Mouse (Mus musculus): ENCODE measurements around the gene Nfrkb. TPM values are rescaled to one million over a fixed set of nuclear protein-coding genes. Genes with fewer than 3 reads are reported as not detected.

The Nfrkb gene
- polyA plus RNA-seq, 1 experiment from 2014 or later: 22.2 TPM

- ATAC-seq (ENCODE audit: insufficient number of reproducible peaks, low FRiP score, low TSS enrichment, low read depth) (no peak), DNase-seq (ENCODE audit: low spot score) (no peak)
- Histone ChIP-seq H3K4me3 (ENCODE audit: low read depth, low read length) (no peak overlapping the region), H3K27me3 (ENCODE audit: control insufficient read depth, insufficient read depth, low read length) (no peaks in the 10 kb centered on the region), H3K27ac (replicated peaks; ENCODE audit: low read depth, low read length) (no peak overlapping the region), H3K36me3 (ENCODE audit: control insufficient read depth, insufficient read depth, low read length) (no peaks in the 10 kb centered on the region), H3K4me1 (ENCODE audit: control insufficient read depth, insufficient read depth, low read length) (no peaks in the 10 kb centered on the region), H3K9me3 (ENCODE audit: control insufficient read depth, low read length) (no peaks in the 10 kb centered on the region), H3K9ac (ENCODE audit: low read length) (no peak overlapping the region), H3K4me2 (ENCODE audit: low read depth, severe bottlenecking) (no peak overlapping the region)
- WGBS: 80% methylated on average over 7 of the region's 7 CpGs
These were observed 46.5 kb downstream of the Nfrkb start for GRCm38 (mm10) chr9:31432336-31432975.

- H3K9me3 ChIP-seq (ENCODE audit: control insufficient read depth, low read length): no peaks in the 10 kb centered on the region
- H3K36me3 ChIP-seq (ENCODE audit: control insufficient read depth, insufficient read depth, low read length): no peaks in the 10 kb centered on the region
- DNase-seq (ENCODE audit: low spot score): no peak
- ATAC-seq (ENCODE audit: insufficient number of reproducible peaks, low FRiP score, low TSS enrichment, low read depth): no peak
- no peak overlapping the region for H3K4me3 ChIP-seq (ENCODE audit: low read depth, low read length)
- H3K27ac ChIP-seq (replicated peaks; ENCODE audit: low read depth, low read length): no peak overlapping the region
- H3K9ac ChIP-seq (ENCODE audit: low read length): no peak overlapping the region
- H3K4me1 ChIP-seq (ENCODE audit: control insufficient read depth, insufficient read depth, low read length): no peaks in the 10 kb centered on the region
- 85% methylated on average over 3 of the region's 3 CpGs for WGBS
- no peak overlapping the region for H3K4me2 ChIP-seq (ENCODE audit: low read depth, severe bottlenecking)
- H3K27me3 ChIP-seq (ENCODE audit: control insufficient read depth, insufficient read depth, low read length): no peaks in the 10 kb centered on the region
These were observed 47.4 kb downstream of the Nfrkb start for GRCm38 (mm10) chr9:31433431-31433830.

- Histone ChIP-seq H3K4me2 (ENCODE audit: low read depth, severe bottlenecking) (no peak overlapping the region), H3K9me3 (ENCODE audit: control insufficient read depth, low read length) (no peaks in the 10 kb centered on the region), H3K9ac (ENCODE audit: low read length) (no peak overlapping the region), H3K27ac (replicated peaks; ENCODE audit: low read depth, low read length) (no peak overlapping the region), H3K36me3 (ENCODE audit: control insufficient read depth, insufficient read depth, low read length) (no peaks in the 10 kb centered on the region), H3K4me1 (ENCODE audit: control insufficient read depth, insufficient read depth, low read length) (no peaks in the 10 kb centered on the region), H3K27me3 (ENCODE audit: control insufficient read depth, insufficient read depth, low read length) (no peaks in the 10 kb centered on the region), H3K4me3 (ENCODE audit: low read depth, low read length) (no peak overlapping the region)
- DNase-seq (ENCODE audit: low spot score) (no peak), ATAC-seq (ENCODE audit: insufficient number of reproducible peaks, low FRiP score, low TSS enrichment, low read depth) (no peak)
- WGBS: 92% methylated on average over 8 of the region's 8 CpGs
These were observed 49.4 kb downstream of the Nfrkb start for GRCm38 (mm10) chr9:31435415-31435814.

GRCm38 (mm10) chr9:31437861-31438260, 51.9 kb downstream of the Nfrkb start:
- Histone ChIP-seq H3K4me2 (ENCODE audit: low read depth, severe bottlenecking) (no peak overlapping the region), H3K9me3 (ENCODE audit: control insufficient read depth, low read length) (no peaks in the 10 kb centered on the region), H3K4me3 (ENCODE audit: low read depth, low read length) (no peak overlapping the region), H3K27ac (replicated peaks; ENCODE audit: low read depth, low read length) (no peak overlapping the region), H3K27me3 (ENCODE audit: control insufficient read depth, insufficient read depth, low read length) (no peaks in the 10 kb centered on the region), H3K4me1 (ENCODE audit: control insufficient read depth, insufficient read depth, low read length) (no peaks in the 10 kb centered on the region), H3K36me3 (ENCODE audit: control insufficient read depth, insufficient read depth, low read length) (no peaks in the 10 kb centered on the region), H3K9ac (ENCODE audit: low read length) (no peak overlapping the region)
- ATAC-seq (ENCODE audit: insufficient number of reproducible peaks, low FRiP score, low TSS enrichment, low read depth) (no peak), DNase-seq (ENCODE audit: low spot score) (no peak)
- 82% methylated on average over 6 of the region's 7 CpGs for WGBS

GRCm38 (mm10) chr9:31438834-31439233, 52.8 kb downstream of the Nfrkb start:
- Histone ChIP-seq H3K4me2 (ENCODE audit: low read depth, severe bottlenecking) (no peak overlapping the region), H3K9me3 (ENCODE audit: control insufficient read depth, low read length) (no peaks in the 10 kb centered on the region), H3K27ac (replicated peaks; ENCODE audit: low read depth, low read length) (no peak overlapping the region), H3K9ac (ENCODE audit: low read length) (no peak overlapping the region), H3K4me3 (ENCODE audit: low read depth, low read length) (no peak overlapping the region), H3K4me1 (ENCODE audit: control insufficient read depth, insufficient read depth, low read length) (no peaks in the 10 kb centered on the region), H3K27me3 (ENCODE audit: control insufficient read depth, insufficient read depth, low read length) (no peaks in the 10 kb centered on the region), H3K36me3 (ENCODE audit: control insufficient read depth, insufficient read depth, low read length) (no peaks in the 10 kb centered on the region)
- no peak for ATAC-seq (ENCODE audit: insufficient number of reproducible peaks, low FRiP score, low TSS enrichment, low read depth)
- DNase-seq (ENCODE audit: low spot score): no peak
- WGBS: 69% methylated on average over 5 of the region's 5 CpGs

- no peak for DNase-seq (ENCODE audit: low spot score)
- 86% methylated on average over 6 of the region's 6 CpGs for WGBS
- Histone ChIP-seq H3K9ac (ENCODE audit: low read length) (no peak overlapping the region), H3K4me3 (ENCODE audit: low read depth, low read length) (no peak overlapping the region), H3K4me2 (ENCODE audit: low read depth, severe bottlenecking) (no peak overlapping the region), H3K27me3 (ENCODE audit: control insufficient read depth, insufficient read depth, low read length) (no peaks in the 10 kb centered on the region), H3K27ac (replicated peaks; ENCODE audit: low read depth, low read length) (no peak overlapping the region), H3K9me3 (ENCODE audit: control insufficient read depth, low read length) (no peaks in the 10 kb centered on the region), H3K36me3 (ENCODE audit: control insufficient read depth, insufficient read depth, low read length) (no peaks in the 10 kb centered on the region), H3K4me1 (ENCODE audit: control insufficient read depth, insufficient read depth, low read length) (no peaks in the 10 kb centered on the region)
- ATAC-seq (ENCODE audit: insufficient number of reproducible peaks, low FRiP score, low TSS enrichment, low read depth): no peak
These were observed 53.3 kb downstream of the Nfrkb start for GRCm38 (mm10) chr9:31439341-31439740.

GRCm38 (mm10) chr9:31440366-31440765, 54.4 kb downstream of the Nfrkb start:
- Histone ChIP-seq H3K27ac (replicated peaks; ENCODE audit: low read depth, low read length) (no peak overlapping the region), H3K4me2 (ENCODE audit: low read depth, severe bottlenecking) (no peak overlapping the region), H3K9me3 (ENCODE audit: control insufficient read depth, low read length) (no peaks in the 10 kb centered on the region), H3K4me1 (ENCODE audit: control insufficient read depth, insufficient read depth, low read length) (no peaks in the 10 kb centered on the region), H3K27me3 (ENCODE audit: control insufficient read depth, insufficient read depth, low read length) (no peaks in the 10 kb centered on the region), H3K4me3 (ENCODE audit: low read depth, low read length) (no peak overlapping the region), H3K9ac (ENCODE audit: low read length) (no peak overlapping the region), H3K36me3 (ENCODE audit: control insufficient read depth, insufficient read depth, low read length) (no peaks in the 10 kb centered on the region)
- no peak for DNase-seq (ENCODE audit: low spot score)
- WGBS: 84% methylated on average over 5 of the region's 5 CpGs
- no peak for ATAC-seq (ENCODE audit: insufficient number of reproducible peaks, low FRiP score, low TSS enrichment, low read depth)

- no peak overlapping the region for H3K9ac ChIP-seq (ENCODE audit: low read length)
- WGBS: 73% methylated on average over 3 of the region's 3 CpGs
These were observed 55.5 kb downstream of the Nfrkb start for GRCm38 (mm10) chr9:31441487-31441886.

GRCm38 (mm10) chr9:31444236-31444635, 58.2 kb downstream of the Nfrkb start:
- Histone ChIP-seq H3K27ac (replicated peaks; ENCODE audit: low read depth, low read length) (no peak overlapping the region), H3K4me1 (ENCODE audit: control insufficient read depth, insufficient read depth, low read length) (no peaks in the 10 kb centered on the region), H3K36me3 (ENCODE audit: control insufficient read depth, insufficient read depth, low read length) (no peaks in the 10 kb centered on the region), H3K9me3 (ENCODE audit: control insufficient read depth, low read length) (no peaks in the 10 kb centered on the region), H3K27me3 (ENCODE audit: control insufficient read depth, insufficient read depth, low read length) (no peaks in the 10 kb centered on the region), H3K9ac (ENCODE audit: low read length) (no peak overlapping the region), H3K4me3 (ENCODE audit: low read depth, low read length) (no peak overlapping the region), H3K4me2 (ENCODE audit: low read depth, severe bottlenecking) (no peak overlapping the region)
- DNase-seq (ENCODE audit: low spot score) (no peak), ATAC-seq (ENCODE audit: insufficient number of reproducible peaks, low FRiP score, low TSS enrichment, low read depth) (no peak)
- 78% methylated on average over 8 of the region's 8 CpGs for WGBS

More at GRCm38 (mm10) chr9:31441487-31441886, 55.5 kb downstream of the Nfrkb start:
- H3K36me3 ChIP-seq (ENCODE audit: control insufficient read depth, insufficient read depth, low read length): no peaks in the 10 kb centered on the region
- H3K4me2 ChIP-seq (ENCODE audit: low read depth, severe bottlenecking): no peak overlapping the region
- no peaks in the 10 kb centered on the region for H3K9me3 ChIP-seq (ENCODE audit: control insufficient read depth, low read length)
- H3K4me3 ChIP-seq (ENCODE audit: low read depth, low read length): no peak overlapping the region
- H3K4me1 ChIP-seq (ENCODE audit: control insufficient read depth, insufficient read depth, low read length): no peaks in the 10 kb centered on the region
- no peaks in the 10 kb centered on the region for H3K27me3 ChIP-seq (ENCODE audit: control insufficient read depth, insufficient read depth, low read length)
- H3K27ac ChIP-seq (replicated peaks; ENCODE audit: low read depth, low read length): no peak overlapping the region
- ATAC-seq (ENCODE audit: insufficient number of reproducible peaks, low FRiP score, low TSS enrichment, low read depth) (no peak), DNase-seq (ENCODE audit: low spot score) (no peak)
